Mouse (Mus musculus) hematopoietic stem cell, adult 5-6 weeks (primary cell): Measurements from ENCODE around the gene Smarca1. TPM values are rescaled to one million over a fixed set of nuclear protein-coding genes. Genes with fewer than 3 reads are reported as not detected.
A peak's percentile ranks its signal among the peaks of the same experiment; 100 is the strongest.

Source experiments
- ATAC-seq, 2 experiments: fragments of 125-278 bp in 1 of 2; replicated peaks in 1 of 2; 2 replicates each; pipeline ENCODE4 v1.8.0; 2016 to 2017; ENCODE audit warnings: inconsistent platforms in 2 of 2, mild to moderate bottlenecking in 2 of 2, moderate number of reproducible peaks in 2 of 2, low read depth in 1 of 2, moderate TSS enrichment in 1 of 2; ENCODE audit not compliant: low FRiP score in 2 of 2, poor library complexity in 2 of 2, severe bottlenecking in 2 of 2, insufficient read depth in 1 of 2, low TSS enrichment in 1 of 2
- total RNA-seq: library from RNA; stranded (forward); fragments of 172-1452, 232-1000 nt; gene quantifications from 2 replicates; pipeline ENCODE4 v1.2.3, GENCODE M21; 2017

Gene Smarca1
- 1.2 and 2.8 TPM in 2 replicates for total RNA-seq

- ATAC-seq, result peak in 1 of 2 experiments; percentile 39; a peak in 1 of 4 replicates
Observed at GRCm38 (mm10) chrX:47892431-47893024, at the start of gene Smarca1. Smarca1 (minus strand) TSS chrX:47892974.

- no peak for ATAC-seq
Observed at GRCm38 (mm10) chrX:47937740-47938139, 45.0 kb upstream of the Smarca1 start.

GRCm38 (mm10) chrX:47936885-47937284 is 44.1 kb upstream of the Smarca1 start:
- no peak for ATAC-seq

- ATAC-seq, result no peak
Observed at GRCm38 (mm10) chrX:47934352-47934751, 41.6 kb upstream of the Smarca1 start.

- no peak for ATAC-seq
Observed at GRCm38 (mm10) chrX:47930449-47930848, 37.7 kb upstream of the Smarca1 start.

GRCm38 (mm10) chrX:47927981-47928380 is 35.2 kb upstream of the Smarca1 start:
- ATAC-seq, result peak; percentile 51 to 59; a peak in 3 of 4 replicates

GRCm38 (mm10) chrX:47920541-47920940 is 27.8 kb upstream of the Smarca1 start:
- ATAC-seq, result peak; percentile 51 to 53; a peak in 3 of 4 replicates

- ATAC-seq, result no peak
Observed at GRCm38 (mm10) chrX:47916831-47917230, 24.1 kb upstream of the Smarca1 start.

- peak; percentile 20 to 49; a peak in 3 of 4 replicates for ATAC-seq
Observed at GRCm38 (mm10) chrX:47913543-47913938, 20.8 kb upstream of the Smarca1 start.

GRCm38 (mm10) chrX:47912904-47913542 is 20.2 kb upstream of the Smarca1 start:
- peak; percentile 80 to 81 for ATAC-seq

GRCm38 (mm10) chrX:47912306-47912792 is 19.6 kb upstream of the Smarca1 start, which contains the start of gene Ocrl:
Ocrl (plus strand) TSS chrX:47912387.
- peak; percentile 70 to 74 for ATAC-seq

GRCm38 (mm10) chrX:47891907-47892430 is 805 bp downstream of the Smarca1 start:
- peak in 1 of 2 experiments; percentile 56; a peak in 2 of 4 replicates for ATAC-seq

- no peak for ATAC-seq
Observed at GRCm38 (mm10) chrX:47891243-47891906, 1.4 kb downstream of the Smarca1 start.

- no peak for ATAC-seq
Observed at GRCm38 (mm10) chrX:47887401-47887800, 5.4 kb downstream of the Smarca1 start.

GRCm38 (mm10) chrX:47882813-47883212 is 10.0 kb downstream of the Smarca1 start:
- no peak for ATAC-seq

- ATAC-seq, result peak; percentile 56 to 59; a peak in 3 of 4 replicates
Observed at GRCm38 (mm10) chrX:47880052-47880451, 12.7 kb downstream of the Smarca1 start.

GRCm38 (mm10) chrX:47858544-47858943 is 34.2 kb downstream of the Smarca1 start:
- no peak for ATAC-seq

GRCm38 (mm10) chrX:47835835-47836195 is 57.0 kb downstream of the Smarca1 start:
- no peak for ATAC-seq
